Mouse (Mus musculus) intestine, embryonic 14.5 days (tissue): ENCODE data around the gene Xrcc1. TPM values are rescaled to one million over a fixed set of nuclear protein-coding genes. Genes with fewer than 3 reads are reported as not detected.

ENCODE experiments used
- ATAC-seq: fragments of 200-750 bp; cut with Nextera tagmentation; replicated peaks from 2 replicates; pipeline ENCODE4 v1.8.0; 2017; ENCODE audit warnings: low read depth, moderate number of reproducible peaks, moderate TSS enrichment, moderate library complexity; ENCODE audit not compliant: low FRiP score, low TSS enrichment
- DNase-seq: peaks from one replicate; pipeline ENCODE4 v3.0.0-alpha.2; 2018; ENCODE audit warnings: low spot score
- H3K27ac ChIP-seq: fragments of 300-500 bp; sonication (generic); 2 replicates; pipeline ENCODE4 v1.5.1; 2014; ENCODE audit warnings: low read depth, mild to moderate bottlenecking, control low read depth
- H3K27me3 ChIP-seq: fragments of 300-500 bp; sonication (generic); replicated peaks from 2 replicates; pipeline ENCODE4 v1.6.1; 2014; ENCODE audit warnings: low read length, control low read depth; ENCODE audit not compliant: control insufficient read depth, insufficient read depth
- H3K36me3 ChIP-seq: fragments of 300-500 bp; sonication (generic); 2 replicates; pipeline ENCODE4 v1.6.1; 2014; ENCODE audit warnings: low read length, control low read depth; ENCODE audit not compliant: control insufficient read depth, insufficient read depth
- H3K4me1 ChIP-seq: fragments of 300-500 bp; sonication (generic); replicated peaks from 2 replicates; pipeline ENCODE4 v1.6.1; 2014; ENCODE audit warnings: low read length, control low read depth, mixed read lengths; ENCODE audit not compliant: control insufficient read depth, insufficient read depth
- H3K4me2 ChIP-seq: fragments of 300-500 bp; sonication (generic); 2 replicates; pipeline ENCODE4 v1.6.1; 2014; ENCODE audit warnings: low read length
- H3K4me3 ChIP-seq: fragments of 300-500 bp; sonication (generic); 2 replicates; pipeline ENCODE4 v1.5.1; 2014; ENCODE audit warnings: low read depth, low read length, control low read depth, mixed read lengths
- H3K9ac ChIP-seq: fragments of 300-500 bp; sonication (generic); 2 replicates; pipeline ENCODE4 v1.6.1; 2014; ENCODE audit warnings: mild to moderate bottlenecking, low read length
- H3K9me3 ChIP-seq: fragments of 300-500 bp; sonication (generic); 2 replicates; pipeline ENCODE4 v1.6.1; 2016; ENCODE audit warnings: low read length, control low read depth; ENCODE audit not compliant: control insufficient read depth
- WGBS: fragments of 180-500 bp; shearing (Covaris S2); extraction: QIAGEN DNeasy Blood & Tissue Kit; methylation state at CpG from one replicate; pipeline ENCODE4 v1.1.7; 2014; 5-methylcytosine and 5-hydroxymethylcytosine counted together
- polyA plus RNA-seq: library from polyadenylated mRNA; unstranded; fragments of >200 nt; fragmentation: Nextera tagmentation; extraction: Ambion mirVana; gene quantifications from 2 replicates; pipeline ENCODE4 v1.2.1, GENCODE M21; 2014

Gene Xrcc1
- polyA plus RNA-seq, 1 experiment from 2014 or later = 91.5 TPM

GRCm38 (mm10) chr7:24531211-24531971, 14.7 kb upstream of the Xrcc1 start:
- peaks cover 15% of the 10 kb centered on the region for H3K4me1 ChIP-seq
- no peaks in the 10 kb centered on the region for H3K9me3 ChIP-seq
- 0 out of 2 replicates have a peak, but pooled peaks cover 3% of the 10 kb centered on the region for H3K27me3 ChIP-seq
- peak; percentile 86 for DNase-seq
- H3K27ac ChIP-seq = peak overlapping the region; percentile 63
- peak overlapping the region; percentile 75 for H3K9ac ChIP-seq
- peak overlapping the region; percentile 93 for H3K4me2 ChIP-seq
- WGBS = 2% methylated on average over 43 of the region's 43 CpGs
- H3K36me3 ChIP-seq = peaks cover 16% of the 10 kb centered on the region
- peak overlapping the region; percentile 82 for H3K4me3 ChIP-seq
- ATAC-seq = peak; percentile 52

- WGBS = 76% methylated on average over 28 of the region's 28 CpGs
- peaks cover 16% of the 10 kb centered on the region for H3K36me3 ChIP-seq
- H3K9ac ChIP-seq = no peak overlapping the region
- peaks cover 15% of the 10 kb centered on the region for H3K4me1 ChIP-seq
- no peak overlapping the region for H3K27ac ChIP-seq
- no peak overlapping the region for H3K4me2 ChIP-seq
- no peak for DNase-seq
- no peak for ATAC-seq
- no peak overlapping the region for H3K4me3 ChIP-seq
- no peaks in the 10 kb centered on the region for H3K9me3 ChIP-seq
- 0 out of 2 replicates have a peak, but pooled peaks cover 3% of the 10 kb centered on the region for H3K27me3 ChIP-seq
These were observed 13.0 kb upstream of the Xrcc1 start for GRCm38 (mm10) chr7:24533031-24533571.

GRCm38 (mm10) chr7:24533806-24534205, 12.3 kb upstream of the Xrcc1 start:
- H3K27me3 ChIP-seq = 0 out of 2 replicates have a peak, but pooled peaks cover 3% of the 10 kb centered on the region
- peaks cover 16% of the 10 kb centered on the region for H3K36me3 ChIP-seq
- no peaks in the 10 kb centered on the region for H3K9me3 ChIP-seq
- ATAC-seq (no peak), DNase-seq (no peak)
- no peak overlapping the region for H3K9ac ChIP-seq
- peaks cover 15% of the 10 kb centered on the region for H3K4me1 ChIP-seq
- no peak overlapping the region for H3K27ac ChIP-seq
- no peak overlapping the region for H3K4me3 ChIP-seq
- H3K4me2 ChIP-seq = no peak overlapping the region
- 48% methylated on average over 42 of the region's 42 CpGs for WGBS

- H3K27ac ChIP-seq = no peak overlapping the region
- no peak overlapping the region for H3K4me2 ChIP-seq
- H3K9me3 ChIP-seq = no peaks in the 10 kb centered on the region
- peaks cover 16% of the 10 kb centered on the region for H3K36me3 ChIP-seq
- ATAC-seq (no peak), DNase-seq (no peak)
- 0 out of 2 replicates have a peak, but pooled peaks cover 3% of the 10 kb centered on the region for H3K27me3 ChIP-seq
- 46% methylated on average over 19 of the region's 19 CpGs for WGBS
- peaks cover 13% of the 10 kb centered on the region for H3K4me1 ChIP-seq
- H3K9ac ChIP-seq = no peak overlapping the region
- no peak overlapping the region for H3K4me3 ChIP-seq
These were observed 11.8 kb upstream of the Xrcc1 start for GRCm38 (mm10) chr7:24534301-24534700.

- Histone ChIP-seq H3K27me3 (0 out of 2 replicates have a peak, but pooled peaks cover 3% of the 10 kb centered on the region), H3K9ac (no peak overlapping the region), H3K9me3 (no peaks in the 10 kb centered on the region), H3K27ac (no peak overlapping the region), H3K4me3 (no peak overlapping the region), H3K4me2 (no peak overlapping the region), H3K36me3 (peaks cover 16% of the 10 kb centered on the region), H3K4me1 (peaks cover 4% of the 10 kb centered on the region)
- DNase-seq (no peak), ATAC-seq (no peak)
- 83% methylated on average over 4 of the region's 4 CpGs for WGBS
These were observed 9.0 kb upstream of the Xrcc1 start for GRCm38 (mm10) chr7:24537081-24537480.

- 80% methylated on average over 5 of the region's 5 CpGs for WGBS
- Histone ChIP-seq H3K27ac (no peak overlapping the region), H3K4me3 (no peak overlapping the region), H3K9ac (no peak overlapping the region), H3K4me1 (no peaks in the 10 kb centered on the region), H3K27me3 (0 out of 2 replicates have a peak, but pooled peaks cover 3% of the 10 kb centered on the region), H3K36me3 (peaks cover 16% of the 10 kb centered on the region), H3K9me3 (no peaks in the 10 kb centered on the region), H3K4me2 (no peak overlapping the region)
- ATAC-seq (no peak), DNase-seq (no peak)
These were observed 8.5 kb upstream of the Xrcc1 start for GRCm38 (mm10) chr7:24537591-24537990.

- Histone ChIP-seq H3K36me3 (peaks cover 14% of the 10 kb centered on the region), H3K27ac (no peak overlapping the region), H3K9ac (no peak overlapping the region), H3K27me3 (0 out of 2 replicates have a peak, but pooled peaks cover 3% of the 10 kb centered on the region), H3K9me3 (no peaks in the 10 kb centered on the region), H3K4me1 (no peaks in the 10 kb centered on the region), H3K4me2 (no peak overlapping the region), H3K4me3 (no peak overlapping the region)
- 44% methylated on average over 5 of the region's 5 CpGs for WGBS
- no peak for ATAC-seq
- no peak for DNase-seq
These were observed 7.9 kb upstream of the Xrcc1 start for GRCm38 (mm10) chr7:24538154-24538553.

GRCm38 (mm10) chr7:24538701-24539100, 7.4 kb upstream of the Xrcc1 start:
- no peak overlapping the region for H3K27ac ChIP-seq
- no peak overlapping the region for H3K4me2 ChIP-seq
- H3K4me3 ChIP-seq = no peak overlapping the region
- H3K36me3 ChIP-seq = peaks cover 9% of the 10 kb centered on the region
- no peaks in the 10 kb centered on the region for H3K4me1 ChIP-seq
- DNase-seq (no peak), ATAC-seq (no peak)
- no peaks in the 10 kb centered on the region for H3K27me3 ChIP-seq
- 86% methylated on average over 5 of the region's 5 CpGs for WGBS
- H3K9me3 ChIP-seq = no peaks in the 10 kb centered on the region
- no peak overlapping the region for H3K9ac ChIP-seq
